Mouse (Mus musculus): Measurements from ENCODE around the gene Des. TPM values are rescaled to one million over a fixed set of nuclear protein-coding genes. Genes with fewer than 3 reads are reported as not detected.

Des gene
- polyA plus RNA-seq, 1 experiment from 2014 or later, result not detected

GRCm38 (mm10) chr1:75365510-75366137 is 5.5 kb downstream of the Des start:
- no peak overlapping the region for H3K27ac ChIP-seq
- H3K36me3 ChIP-seq (ENCODE audit: inconsistent target), result no peaks in the 10 kb centered on the region
- H3K4me3 ChIP-seq (ENCODE audit: inconsistent target), result no peak overlapping the region
- no peaks in the 10 kb centered on the region for H3K79me2 ChIP-seq (ENCODE audit: inconsistent target)
- WGBS (ENCODE audit: missing documents), result 84% methylated on average over 14 of the region's 14 CpGs

GRCm38 (mm10) chr1:75369360-75369983 is 9.3 kb downstream of the Des start:
- Histone ChIP-seq H3K36me3 (ENCODE audit: inconsistent target) (no peaks in the 10 kb centered on the region), H3K27ac (no peak overlapping the region), H3K4me3 (ENCODE audit: inconsistent target) (no peak overlapping the region), H3K79me2 (ENCODE audit: inconsistent target) (no peaks in the 10 kb centered on the region)
- WGBS (ENCODE audit: missing documents), result 43% methylated on average over 25 of the region's 25 CpGs

GRCm38 (mm10) chr1:75369984-75370660 is 10.0 kb downstream of the Des start:
- Histone ChIP-seq H3K36me3 (ENCODE audit: inconsistent target) (no peaks in the 10 kb centered on the region), H3K27ac (no peak overlapping the region), H3K4me3 (ENCODE audit: inconsistent target) (no peak overlapping the region), H3K79me2 (ENCODE audit: inconsistent target) (no peaks in the 10 kb centered on the region)
- 79% methylated on average over 13 of the region's 13 CpGs for WGBS (ENCODE audit: missing documents)

GRCm38 (mm10) chr1:75371317-75372095 is 11.4 kb downstream of the Des start:
- H3K4me3 ChIP-seq (ENCODE audit: inconsistent target), result no peak overlapping the region
- WGBS (ENCODE audit: missing documents), result 62% methylated on average over 13 of the region's 13 CpGs
- no peaks in the 10 kb centered on the region for H3K79me2 ChIP-seq (ENCODE audit: inconsistent target)
- no peak overlapping the region for H3K27ac ChIP-seq
- no peaks in the 10 kb centered on the region for H3K36me3 ChIP-seq (ENCODE audit: inconsistent target)

- H3K36me3 ChIP-seq (ENCODE audit: inconsistent target), result no peaks in the 10 kb centered on the region
- no peaks in the 10 kb centered on the region for H3K79me2 ChIP-seq (ENCODE audit: inconsistent target)
- WGBS (ENCODE audit: missing documents), result 87% methylated on average over 3 of the region's 3 CpGs
- no peak overlapping the region for H3K27ac ChIP-seq
- no peak overlapping the region for H3K4me3 ChIP-seq (ENCODE audit: inconsistent target)
These were observed 12.3 kb downstream of the Des start for GRCm38 (mm10) chr1:75372450-75372849.

GRCm38 (mm10) chr1:75373276-75373675 is 13.1 kb downstream of the Des start:
- Histone ChIP-seq H3K79me2 (ENCODE audit: inconsistent target) (no peaks in the 10 kb centered on the region), H3K36me3 (ENCODE audit: inconsistent target) (no peaks in the 10 kb centered on the region), H3K27ac (no peak overlapping the region), H3K4me3 (ENCODE audit: inconsistent target) (no peak overlapping the region)
- 85% methylated on average over 3 of the region's 3 CpGs for WGBS (ENCODE audit: missing documents)

- 16% methylated on average over 53 of the region's 57 CpGs for WGBS (ENCODE audit: missing documents)
- no peaks in the 10 kb centered on the region for H3K79me2 ChIP-seq (ENCODE audit: inconsistent target)
- H3K27ac ChIP-seq, result no peak within 1 kb of the TSS
- H3K36me3 ChIP-seq (ENCODE audit: inconsistent target), result no peaks in the 10 kb centered on the region
- H3K4me3 ChIP-seq (ENCODE audit: inconsistent target), result no peak within 1 kb of the TSS
These were observed 15.1 kb downstream of the Des start, which contains the start of gene Speg for GRCm38 (mm10) chr1:75374950-75375936. Gene Speg (plus strand): TSS chr1:75375297.

- no peaks in the 10 kb centered on the region for H3K36me3 ChIP-seq (ENCODE audit: inconsistent target)
- H3K79me2 ChIP-seq (ENCODE audit: inconsistent target), result no peaks in the 10 kb centered on the region
- H3K4me3 ChIP-seq (ENCODE audit: inconsistent target), result no peak overlapping the region
- WGBS (ENCODE audit: missing documents), result 75% methylated on average over 2 of the region's 2 CpGs
- no peak overlapping the region for H3K27ac ChIP-seq
These were observed 19.1 kb downstream of the Des start for GRCm38 (mm10) chr1:75379196-75379595.

- H3K4me3 ChIP-seq (ENCODE audit: inconsistent target), result no peak overlapping the region
- H3K36me3 ChIP-seq (ENCODE audit: inconsistent target), result no peaks in the 10 kb centered on the region
- 86% methylated on average over 8 of the region's 8 CpGs for WGBS (ENCODE audit: missing documents)
- H3K27ac ChIP-seq, result no peak overlapping the region
- no peaks in the 10 kb centered on the region for H3K79me2 ChIP-seq (ENCODE audit: inconsistent target)
These were observed 19.8 kb downstream of the Des start for GRCm38 (mm10) chr1:75379931-75380330.

GRCm38 (mm10) chr1:75380951-75381350 is 20.8 kb downstream of the Des start:
- Histone ChIP-seq H3K27ac (no peak overlapping the region), H3K79me2 (ENCODE audit: inconsistent target) (no peaks in the 10 kb centered on the region), H3K4me3 (ENCODE audit: inconsistent target) (no peak overlapping the region), H3K36me3 (ENCODE audit: inconsistent target) (no peaks in the 10 kb centered on the region)
- WGBS (ENCODE audit: missing documents), result 76% methylated on average over 2 of the region's 2 CpGs

- H3K79me2 ChIP-seq (ENCODE audit: inconsistent target), result no peaks in the 10 kb centered on the region
- H3K27ac ChIP-seq, result no peak overlapping the region
- no peak overlapping the region for H3K4me3 ChIP-seq (ENCODE audit: inconsistent target)
- no peaks in the 10 kb centered on the region for H3K36me3 ChIP-seq (ENCODE audit: inconsistent target)
- 20% methylated on average over 37 of the region's 60 CpGs for WGBS (ENCODE audit: missing documents)
These were observed 21.6 kb downstream of the Des start for GRCm38 (mm10) chr1:75381482-75382355.

- Histone ChIP-seq H3K27ac (no peak overlapping the region), H3K36me3 (ENCODE audit: inconsistent target) (no peaks in the 10 kb centered on the region), H3K4me3 (ENCODE audit: inconsistent target) (no peak overlapping the region), H3K79me2 (ENCODE audit: inconsistent target) (no peaks in the 10 kb centered on the region)
- WGBS (ENCODE audit: missing documents), result 5% methylated on average over 28 of the region's 28 CpGs
These were observed 22.4 kb downstream of the Des start for GRCm38 (mm10) chr1:75382356-75383071.

Measured in macrophage (primary cell).